ENCODE assay signal across 13 mouse cellular contexts in genomic region chr13:114526856-114527255, GRCm38 (mm10).
A peak's percentile ranks its signal among the peaks of the same experiment; 100 is the strongest.
DNase-seq lines count a peak whose midpoint lies in the region; ATAC-seq lines count a peak whose summit lies in the region.
"Had no signal": no experiment of that assay in that cellular context is flagged by ENCODE, and none has a peak within 500 bp of the region (broad histone marks: within the 10 kb centered on the region; RNA-seq: fewer than 3 reads in every experiment).

No protein-coding gene starts in this region.

- H3K9ac ChIP-seq in hindbrain, embryonic 13.5 days, result no peak overlapping the region
- H3K9ac ChIP-seq in forebrain, embryonic 12.5 days, result no peak overlapping the region
- no peak overlapping the region for H3K9ac ChIP-seq in midbrain, embryonic 11.5 days (ENCODE audit: low read length)
- H3K9ac ChIP-seq: heart, embryonic 15.5 days; limb, embryonic 15.5 days had no signal

- H3K27me3 ChIP-seq in hindbrain, embryonic 10.5 days (ENCODE audit: insufficient read depth, poor library complexity, severe bottlenecking), result no peaks in the 10 kb centered on the region
- H3K27me3 ChIP-seq in hindbrain, embryonic 13.5 days, result no peaks in the 10 kb centered on the region
- no peaks in the 10 kb centered on the region; the same call in 1 of the 2 replicates for H3K27me3 ChIP-seq in forebrain, embryonic 12.5 days
- no peaks in the 10 kb centered on the region for H3K27me3 ChIP-seq in midbrain, embryonic 11.5 days (ENCODE audit: control insufficient read depth, insufficient read depth, low read length)
- H3K27me3 ChIP-seq: heart, embryonic 15.5 days; limb, embryonic 15.5 days had no signal

- no peak overlapping the region for H3K4me3 ChIP-seq in hindbrain, embryonic 10.5 days
- no peak overlapping the region for H3K4me3 ChIP-seq in hindbrain, embryonic 13.5 days
- no peak overlapping the region for H3K4me3 ChIP-seq in forebrain, embryonic 12.5 days (replicated peaks)
- H3K4me3 ChIP-seq in midbrain, embryonic 11.5 days (ENCODE audit: low read depth, low read length), result no peak overlapping the region
- H3K4me3 ChIP-seq: heart, embryonic 15.5 days; limb, embryonic 15.5 days had no signal

- peaks cover 12% of the 10 kb centered on the region for H3K4me1 ChIP-seq in hindbrain, embryonic 10.5 days (replicated peaks)
- peaks cover 2% of the 10 kb centered on the region; the same call in 1 of the 2 replicates for H3K4me1 ChIP-seq in hindbrain, embryonic 13.5 days (replicated peaks)
- peaks cover 12% of the 10 kb centered on the region for H3K4me1 ChIP-seq in forebrain, embryonic 12.5 days
- H3K4me1 ChIP-seq in midbrain, embryonic 11.5 days (ENCODE audit: control insufficient read depth, insufficient read depth, low read length), result peaks cover 1% of the 10 kb centered on the region
- H3K4me1 ChIP-seq: heart, embryonic 15.5 days; limb, embryonic 15.5 days had no signal

- no peak for ATAC-seq in hindbrain, embryonic 13.5 days (ENCODE audit: low FRiP score)
- ATAC-seq in forebrain, embryonic 12.5 days (ENCODE audit: low FRiP score), result peak; percentile 57; the same call in 1 of the 2 replicates
- ATAC-seq in midbrain, embryonic 11.5 days (ENCODE audit: low FRiP score), result peak; percentile 57; the same call in 1 of the 2 replicates
- ATAC-seq: intestine, embryonic 16.5 days had no signal

- 30% methylated on average over 9 of the region's 9 CpGs for WGBS in hindbrain, embryonic 10.5 days
- whole genome bisulfite sequencing in hindbrain, embryonic 13.5 days, result 43% methylated on average over 9 of the region's 9 CpGs
- WGBS in forebrain, embryonic 12.5 days, result 33% methylated on average over 9 of the region's 9 CpGs
- 40% methylated on average over 9 of the region's 9 CpGs for WGBS in midbrain, embryonic 11.5 days

- H3K9me3 ChIP-seq in hindbrain, embryonic 10.5 days, result no peaks in the 10 kb centered on the region
- H3K9me3 ChIP-seq in hindbrain, embryonic 13.5 days, result no peaks in the 10 kb centered on the region
- no peaks in the 10 kb centered on the region for H3K9me3 ChIP-seq in forebrain, embryonic 12.5 days
- no peaks in the 10 kb centered on the region for H3K9me3 ChIP-seq in midbrain, embryonic 11.5 days (ENCODE audit: control insufficient read depth, low read length)
- H3K9me3 ChIP-seq: heart, embryonic 15.5 days; limb, embryonic 15.5 days had no signal

- H3K27ac ChIP-seq in hindbrain, embryonic 10.5 days, result no peak overlapping the region
- no peak overlapping the region for H3K27ac ChIP-seq in hindbrain, embryonic 13.5 days
- H3K27ac ChIP-seq in forebrain, embryonic 12.5 days, result no peak overlapping the region
- no peak overlapping the region for H3K27ac ChIP-seq in midbrain, embryonic 11.5 days (ENCODE audit: low read depth, low read length)
- H3K27ac ChIP-seq: heart, embryonic 15.5 days; limb, embryonic 15.5 days had no signal

- H3K4me2 ChIP-seq in hindbrain, embryonic 13.5 days, result no peak overlapping the region
- H3K4me2 ChIP-seq in forebrain, embryonic 12.5 days, result no peak overlapping the region
- H3K4me2 ChIP-seq in midbrain, embryonic 11.5 days, result no peak overlapping the region
- H3K4me2 ChIP-seq: heart, embryonic 15.5 days; limb, embryonic 15.5 days had no signal

- no peaks in the 10 kb centered on the region for H3K36me3 ChIP-seq in hindbrain, embryonic 10.5 days
- H3K36me3 ChIP-seq in hindbrain, embryonic 13.5 days, result no peaks in the 10 kb centered on the region
- H3K36me3 ChIP-seq in forebrain, embryonic 12.5 days (replicated peaks), result no peaks in the 10 kb centered on the region
- H3K36me3 ChIP-seq in midbrain, embryonic 11.5 days (ENCODE audit: control insufficient read depth, insufficient read depth, low read length), result no peaks in the 10 kb centered on the region
- H3K36me3 ChIP-seq: heart, embryonic 15.5 days; limb, embryonic 15.5 days had no signal

- DNase-seq in hindbrain, embryonic 10.5 days (ENCODE audit: low spot score), result peak; percentile 15
- peak; percentile 43 for DNase-seq in ZHBTc4 (ENCODE audit: low read depth, low spot score)
- DNase-seq in midbrain, embryonic 11.5 days (ENCODE audit: low spot score, missing footprints), result peak; percentile 83
- DNase-seq in layer of hippocampus, postnatal 14 days (ENCODE audit: low spot score in 2 of 2), result no peak
- DNase-seq in right cerebral cortex, postnatal 14 days, result no peak
- DNase-seq: cerebellum, adult 18-20 months; gastrocnemius, postnatal 36 days; lung, adult 2 months had no signal

Comparison
In these comparisons a context has a peak if more than half of its experiments do, and no peak if none do; other contexts are left out.
1. DNase-seq: peak in hindbrain, embryonic 10.5 days (single experiment), ZHBTc4 (single experiment) and midbrain, embryonic 11.5 days (single experiment); none in layer of hippocampus, postnatal 14 days (0 of 2) and right cerebral cortex, postnatal 14 days (single experiment).